7 mouse cellular contexts compared by ENCODE assay signal in genomic region chr11:95008661-95009628, GRCm38 (mm10). TPM values are rescaled to one million over a fixed set of nuclear protein-coding genes. Genes with fewer than 3 reads are reported as not detected.
DNase-seq lines count a peak whose midpoint lies in the region; ATAC-seq and TF ChIP-seq lines count a peak whose summit lies in the region.

No protein-coding gene starts in this region.

- peak overlapping the region; percentile 59 for H3K4me3 ChIP-seq in spleen, adult 2 months (ENCODE audit: extremely low read depth, insufficient read depth, insufficient read length)
- H3K4me3 ChIP-seq in embryonic facial prominence, embryonic 13.5 days = peak overlapping the region; percentile 93
- peak overlapping the region; percentile 99 for H3K4me3 ChIP-seq in midbrain, embryonic 15.5 days

- H3K27me3 ChIP-seq in spleen, adult 2 months (ENCODE audit: control insufficient read depth, insufficient read depth, low read length) = peaks cover 10% of the 10 kb centered on the region
- H3K27me3 ChIP-seq in embryonic facial prominence, embryonic 13.5 days = no peaks in the 10 kb centered on the region
- H3K27me3 ChIP-seq in midbrain, embryonic 15.5 days (replicated peaks) = no peaks in the 10 kb centered on the region

- H3K27ac ChIP-seq in spleen, adult 2 months (ENCODE audit: insufficient read depth, low read length) = 0 out of 2 replicates have a peak overlapping the region, but pooled peaks have one; percentile 17
- H3K27ac ChIP-seq in embryonic facial prominence, embryonic 13.5 days = peak overlapping the region; percentile 97
- peak overlapping the region; percentile 95 for H3K27ac ChIP-seq in midbrain, embryonic 15.5 days

- H3K36me3 ChIP-seq in spleen, adult 2 months (ENCODE audit: control insufficient read depth, insufficient read depth, low read length) = peaks cover 8% of the 10 kb centered on the region
- peaks cover 32% of the 10 kb centered on the region for H3K36me3 ChIP-seq in embryonic facial prominence, embryonic 13.5 days
- peaks cover 5% of the 10 kb centered on the region; the same call in 1 of the 2 replicates for H3K36me3 ChIP-seq in midbrain, embryonic 15.5 days (replicated peaks)

- TF ChIP-seq POLR2A in spleen, adult 2 months (IDR thresholded peaks at IDR 0.05; ENCODE audit: low read depth, low read length) = no peak

- H3K4me2 ChIP-seq in embryonic facial prominence, embryonic 13.5 days = peak overlapping the region; percentile 81
- H3K4me2 ChIP-seq in midbrain, embryonic 15.5 days = peak overlapping the region; percentile 91

- no peaks in the 10 kb centered on the region for H3K9me3 ChIP-seq in embryonic facial prominence, embryonic 13.5 days
- no peaks in the 10 kb centered on the region for H3K9me3 ChIP-seq in midbrain, embryonic 15.5 days

- ATAC-seq in embryonic facial prominence, embryonic 13.5 days (ENCODE audit: insufficient number of reproducible peaks, insufficient read depth, low FRiP score, low TSS enrichment, low read depth) = no peak
- ATAC-seq in midbrain, embryonic 15.5 days (replicated peaks) = no peak

- TF ChIP-seq CTCF in spleen, adult 2 months (IDR thresholded peaks at IDR 0.05; ENCODE audit: extremely low read depth, insufficient read depth, insufficient read length, insufficient replicate concordance) = no peak

- H3K4me1 ChIP-seq in spleen, adult 2 months (ENCODE audit: control insufficient read depth, insufficient read depth, insufficient read length) = peaks cover 16% of the 10 kb centered on the region; the same call in 1 of the 2 replicates
- H3K4me1 ChIP-seq in embryonic facial prominence, embryonic 13.5 days = peaks cover 63% of the 10 kb centered on the region
- H3K4me1 ChIP-seq in midbrain, embryonic 15.5 days = peaks cover 61% of the 10 kb centered on the region

- 27% methylated on average over 15 of the region's 15 CpGs for WGBS in spleen, adult 2 months
- WGBS in embryonic facial prominence, embryonic 13.5 days = 33% methylated on average over 15 of the region's 15 CpGs
- WGBS in midbrain, embryonic 15.5 days = 29% methylated on average over 15 of the region's 15 CpGs

- peak overlapping the region; percentile 94 for H3K9ac ChIP-seq in embryonic facial prominence, embryonic 13.5 days
- peak overlapping the region; percentile 100 for H3K9ac ChIP-seq in midbrain, embryonic 15.5 days

- DNase-seq in spleen, adult 2 months (ENCODE audit: low read depth in 1 of 2, low spot score in 2 of 2) = no peak
- DNase-seq in spleen, adult 18-20 months = no peak
- DNase-seq in induced T-regulatory cell, adult 2 months (ENCODE audit: low read depth) = peak; percentile 52
- no peak for DNase-seq in right cerebral cortex, adult 18-20 months
- DNase-seq in cerebellum, adult 18-20 months = no peak

RNA-seq across cellular contexts. Expression of gene Samd14, which starts 0.7 kb away (rescaled TPM):
- 19.3 and 23.7 TPM in 2 replicates for polyA plus RNA-seq in spleen, adult 2 months (2012; rRNA removed)
- 36.2 and 36.8 TPM in 2 replicates for polyA plus RNA-seq in embryonic facial prominence, embryonic 13.5 days (2015; fragmentation: Nextera tagmentation; extraction: Ambion mirVana)
- 171 and 177 TPM in 2 replicates for polyA plus RNA-seq in midbrain, embryonic 15.5 days (2015; fragmentation: Nextera tagmentation; extraction: Ambion mirVana)

RNA-seq across cellular contexts. Expression of gene Ppp1r9b, which starts 18.1 kb away (rescaled TPM):
- 51.9 and 54.5 TPM in 2 replicates for polyA plus RNA-seq in spleen, adult 2 months (2012; rRNA removed)
- 13.2 and 13.5 TPM in 2 replicates for polyA plus RNA-seq in embryonic facial prominence, embryonic 13.5 days (2015; fragmentation: Nextera tagmentation; extraction: Ambion mirVana)
- polyA plus RNA-seq in midbrain, embryonic 15.5 days (2015; fragmentation: Nextera tagmentation; extraction: Ambion mirVana) = 20.5 and 22.2 TPM in 2 replicates

RNA-seq across cellular contexts. Expression of gene Pdk2, which starts 32.2 kb away (rescaled TPM):
- polyA plus RNA-seq in spleen, adult 2 months (2012; rRNA removed) = 12.6 and 13.8 TPM in 2 replicates
- polyA plus RNA-seq in embryonic facial prominence, embryonic 13.5 days (2015; fragmentation: Nextera tagmentation; extraction: Ambion mirVana) = 33.2 and 33.7 TPM in 2 replicates
- 27.4 and 28.2 TPM in 2 replicates for polyA plus RNA-seq in midbrain, embryonic 15.5 days (2015; fragmentation: Nextera tagmentation; extraction: Ambion mirVana)

RNA-seq across cellular contexts. Expression of gene Sgca, which starts 32.8 kb away (rescaled TPM):
- 0.85 and 1.5 TPM in 2 replicates for polyA plus RNA-seq in spleen, adult 2 months (2012; rRNA removed)
- 1.1 and 1.5 TPM in 2 replicates for polyA plus RNA-seq in embryonic facial prominence, embryonic 13.5 days (2015; fragmentation: Nextera tagmentation; extraction: Ambion mirVana)
- polyA plus RNA-seq in midbrain, embryonic 15.5 days (2015; fragmentation: Nextera tagmentation; extraction: Ambion mirVana) = not detected in 2 replicates

RNA-seq across cellular contexts. Expression of gene Hils1, which starts 41.6 kb away (rescaled TPM):
- not detected in 2 replicates for polyA plus RNA-seq in spleen, adult 2 months (2012; rRNA removed)
- polyA plus RNA-seq in embryonic facial prominence, embryonic 13.5 days (2015; fragmentation: Nextera tagmentation; extraction: Ambion mirVana) = not detected in 2 replicates
- not detected in 2 replicates for polyA plus RNA-seq in midbrain, embryonic 15.5 days (2015; fragmentation: Nextera tagmentation; extraction: Ambion mirVana)

Comparison
In these comparisons a context has a peak if more than half of its experiments do, and no peak if none do; other contexts are left out.
1. H3K27ac ChIP-seq: peak in every context shown above with its lines; median percentile 97 in embryonic facial prominence, embryonic 13.5 days; 95 in midbrain, embryonic 15.5 days; 17 in spleen, adult 2 months.